Mouse (Mus musculus): ENCODE results near the gene Gmpr2.
A peak's percentile ranks its signal among the peaks of the same experiment; 100 is the strongest.

Gene Gmpr2

DNA sequence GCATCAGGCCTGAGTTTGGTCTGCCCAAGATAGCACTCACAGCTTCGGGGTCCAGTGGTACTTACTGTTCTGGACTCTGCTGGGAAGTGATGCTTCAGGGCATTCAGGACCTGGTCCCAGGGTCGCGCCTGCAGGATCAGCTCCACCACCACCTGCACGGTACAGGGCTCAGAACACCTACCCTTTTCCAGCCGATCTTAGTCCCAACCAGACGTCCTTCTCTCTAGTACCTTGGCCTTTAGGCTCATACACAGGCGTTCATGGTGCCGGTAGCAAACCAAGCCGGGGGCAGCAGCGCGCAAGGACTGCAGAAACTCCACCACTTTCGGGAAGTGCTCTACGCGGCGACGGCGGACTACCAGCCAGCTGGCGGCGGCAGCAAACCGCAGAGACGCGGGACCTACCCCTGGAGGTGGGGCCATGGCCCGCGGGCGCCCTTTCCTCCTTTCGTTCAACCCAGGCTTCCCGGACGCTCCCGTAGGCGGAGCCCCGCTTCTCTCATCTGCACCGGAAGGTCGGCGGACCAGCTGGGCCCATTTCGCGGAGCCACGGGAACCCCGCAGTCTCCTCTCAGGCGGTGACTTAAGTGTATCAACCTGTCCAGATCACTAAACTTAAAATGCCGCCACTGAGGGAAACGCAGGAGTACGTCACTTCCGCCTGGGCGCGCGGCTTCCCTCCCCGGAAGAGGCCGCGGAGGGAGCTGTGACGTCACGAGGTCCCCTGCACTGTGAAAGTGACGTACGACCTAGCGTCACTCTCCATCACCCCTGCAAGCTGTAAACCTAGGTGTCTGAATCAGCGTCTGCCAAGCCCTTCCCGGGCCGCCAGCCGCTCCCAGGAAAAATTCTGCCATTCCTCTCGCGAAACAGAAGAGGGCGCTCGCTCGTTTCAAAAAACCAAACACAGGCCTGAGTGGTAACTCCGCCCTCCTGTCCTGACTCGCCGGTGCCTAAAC is 9.7 kb downstream of the Gmpr2 start, which contains the start of gene Tinf2:
Gene Tinf2, minus strand, starts transcription at position 661 of the 958 bp plus-strand sequence.
- DNase-seq (ENCODE audit: low read depth), result peak; percentile 95

- DNase-seq (ENCODE audit: low read depth), result no peak
Observed at GRCm38 (mm10) chr14:55682118-55682493, 10.4 kb downstream of the Gmpr2 start.

GRCm38 (mm10) chr14:55689433-55689832 is 17.7 kb downstream of the Gmpr2 start:
- no peak for DNase-seq (ENCODE audit: low read depth)

GRCm38 (mm10) chr14:55697226-55697625 is 25.5 kb downstream of the Gmpr2 start:
- no peak for DNase-seq (ENCODE audit: low read depth)

GRCm38 (mm10) chr14:55701131-55701530 is 29.4 kb downstream of the Gmpr2 start:
- DNase-seq (ENCODE audit: low read depth), result no peak

DNA sequence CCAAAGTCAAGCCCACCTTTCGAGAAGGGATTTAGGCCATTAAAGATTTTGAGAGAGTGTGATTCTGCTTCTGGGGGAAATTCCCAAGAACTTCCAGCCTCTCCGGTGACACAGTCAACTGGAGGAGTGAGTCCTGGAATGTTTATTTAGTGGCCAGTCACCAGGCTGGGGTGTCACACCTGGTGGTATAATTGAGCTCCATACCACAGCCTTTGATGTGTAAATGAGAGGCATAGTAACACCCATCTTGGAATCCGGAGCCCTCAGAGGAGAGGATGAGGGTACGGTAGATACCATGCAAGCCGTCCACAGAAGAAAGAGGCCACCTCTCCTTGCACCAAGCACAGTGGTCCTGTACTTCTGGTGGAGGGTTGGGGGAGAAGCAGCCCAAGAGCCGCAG is 31.0 kb downstream of the Gmpr2 start:
- DNase-seq (ENCODE audit: low read depth), result no peak

DNA sequence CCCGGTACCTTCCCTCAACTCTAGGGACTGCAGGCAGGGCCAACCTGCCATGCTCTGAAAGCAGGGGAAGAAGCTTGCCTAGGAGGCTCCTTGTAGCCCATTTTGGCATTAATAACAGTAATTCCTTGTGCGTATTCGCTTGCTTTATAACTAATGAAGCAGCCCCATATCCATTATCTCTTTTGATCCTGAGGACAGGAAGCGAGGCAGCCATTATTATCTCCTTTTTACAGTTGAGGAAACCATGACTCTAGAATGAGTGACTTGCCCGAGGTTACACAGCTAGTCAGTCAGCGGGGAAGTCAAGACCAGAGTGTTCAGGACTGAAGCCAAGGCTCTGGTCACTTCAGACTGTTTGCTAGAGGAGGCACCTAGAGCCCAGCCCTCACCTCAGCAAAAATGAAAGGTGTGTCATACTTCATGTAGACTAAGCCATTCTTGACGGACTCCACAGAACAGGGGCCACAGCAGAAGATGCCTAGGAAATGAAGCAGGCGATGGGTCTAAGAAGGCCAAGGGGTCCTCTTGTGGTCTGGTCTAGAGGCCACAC is 34.4 kb downstream of the Gmpr2 start:
- DNase-seq (ENCODE audit: low read depth), result no peak

- no peak for DNase-seq (ENCODE audit: low read depth)
Observed at GRCm38 (mm10) chr14:55707397-55707796, 35.7 kb downstream of the Gmpr2 start.

- no peak for DNase-seq (ENCODE audit: low read depth)
Observed at GRCm38 (mm10) chr14:55709509-55709908, 37.8 kb downstream of the Gmpr2 start.

DNA sequence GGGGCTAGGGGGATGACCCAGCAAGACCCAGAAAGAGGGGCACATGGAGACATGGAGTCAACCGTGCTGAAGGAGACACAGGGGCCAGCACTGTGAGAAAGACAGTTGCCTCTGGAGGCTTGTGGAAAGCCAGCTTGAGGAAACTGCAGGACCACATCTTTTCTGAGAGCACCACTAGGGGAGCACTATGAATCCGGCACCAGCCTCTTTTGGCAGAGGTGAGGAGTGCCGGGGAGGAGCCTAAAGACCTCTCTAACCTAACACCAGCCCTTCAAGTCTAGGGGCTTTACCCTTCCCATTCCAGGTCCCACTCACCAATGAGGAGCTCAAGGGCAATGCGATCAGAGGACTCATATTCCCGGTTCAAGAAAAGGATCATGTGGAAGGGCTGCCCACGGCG is 40.0 kb downstream of the Gmpr2 start:
- no peak for DNase-seq (ENCODE audit: low read depth)

DNA sequence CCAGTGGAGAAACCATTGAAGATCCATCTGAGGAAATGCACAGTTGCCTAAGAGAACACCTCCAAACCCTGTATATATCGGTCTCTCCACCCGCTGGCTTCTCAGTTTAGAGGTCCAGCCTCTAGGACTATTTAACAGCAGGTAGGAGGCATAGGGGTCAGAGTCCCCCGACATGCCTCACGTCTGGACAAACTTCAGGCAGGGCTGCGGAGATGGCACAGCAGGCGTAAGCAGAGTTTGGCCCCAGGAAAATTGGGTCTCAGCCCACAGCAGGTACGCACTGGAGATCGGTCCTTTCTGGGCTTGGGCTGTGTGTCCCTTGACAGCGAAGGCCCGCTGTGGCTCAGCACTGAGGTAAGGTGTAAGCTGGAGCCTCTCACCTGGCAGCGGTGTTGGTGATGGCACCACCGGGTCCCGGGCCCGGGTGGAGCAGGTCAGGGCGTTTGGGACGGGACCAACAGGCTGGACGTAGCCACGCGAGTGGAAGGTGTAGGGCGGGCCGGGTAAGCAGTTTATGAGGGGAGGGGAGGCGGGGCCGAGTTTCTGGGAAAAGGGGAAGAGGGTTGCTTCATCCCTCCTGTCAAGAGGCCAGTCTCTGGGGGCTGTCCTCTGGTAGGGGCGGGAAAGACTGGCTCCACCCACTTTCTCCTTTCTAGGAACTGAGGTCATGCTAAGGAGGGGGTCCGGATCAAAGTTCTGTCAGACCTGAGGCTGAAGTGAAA is 41.4 kb downstream of the Gmpr2 start:
- no peak for DNase-seq (ENCODE audit: low read depth)

DNA sequence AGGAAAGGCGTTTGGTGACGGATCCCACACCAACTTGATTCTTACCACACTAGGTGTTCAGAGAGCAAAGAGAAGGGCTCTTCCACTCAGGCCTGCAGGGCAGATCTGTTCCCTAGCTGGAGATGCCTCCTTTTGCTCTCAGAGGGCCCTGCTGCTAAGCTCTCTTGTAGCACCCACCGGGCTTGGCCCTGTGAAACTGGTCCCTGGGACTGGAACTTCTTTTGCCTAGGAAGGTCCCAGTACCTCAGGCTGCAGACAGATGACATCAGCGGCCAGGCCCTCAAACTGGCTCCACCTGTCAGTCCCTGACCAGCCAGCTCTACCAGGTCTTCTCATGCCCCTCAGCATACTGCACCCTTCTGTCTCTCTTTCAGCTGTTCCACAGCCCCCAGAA is 42.0 kb downstream of the Gmpr2 start, which contains the start of gene Tgm1:
Gene Tgm1, minus strand, starts transcription at position 198 of the 394 bp plus-strand sequence.
- DNase-seq (ENCODE audit: low read depth), result no peak

GRCm38 (mm10) chr14:55714893-55715292 is 43.2 kb downstream of the Gmpr2 start:
- no peak for DNase-seq (ENCODE audit: low read depth)

DNA sequence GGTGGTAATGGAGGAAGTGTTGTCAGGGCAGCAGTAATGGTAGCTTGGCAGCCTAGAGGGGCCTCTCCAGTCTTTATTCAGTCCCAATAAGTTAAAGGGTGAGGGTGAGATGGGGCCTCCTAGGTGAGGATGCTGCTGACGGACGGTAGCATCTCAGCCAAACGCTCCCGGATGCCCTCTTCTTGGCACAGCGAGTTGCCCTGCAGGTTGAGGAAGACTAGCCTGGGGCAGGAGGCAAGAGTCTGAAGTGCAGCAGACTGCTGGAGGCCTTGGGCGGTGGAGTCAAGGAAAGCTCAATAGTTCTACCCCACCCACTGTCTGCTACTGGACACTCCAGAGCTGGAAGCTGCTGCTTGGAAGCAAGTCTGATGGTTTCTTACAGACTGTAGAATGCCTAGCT is 44.5 kb downstream of the Gmpr2 start:
- no peak for DNase-seq (ENCODE audit: low read depth)

DNA sequence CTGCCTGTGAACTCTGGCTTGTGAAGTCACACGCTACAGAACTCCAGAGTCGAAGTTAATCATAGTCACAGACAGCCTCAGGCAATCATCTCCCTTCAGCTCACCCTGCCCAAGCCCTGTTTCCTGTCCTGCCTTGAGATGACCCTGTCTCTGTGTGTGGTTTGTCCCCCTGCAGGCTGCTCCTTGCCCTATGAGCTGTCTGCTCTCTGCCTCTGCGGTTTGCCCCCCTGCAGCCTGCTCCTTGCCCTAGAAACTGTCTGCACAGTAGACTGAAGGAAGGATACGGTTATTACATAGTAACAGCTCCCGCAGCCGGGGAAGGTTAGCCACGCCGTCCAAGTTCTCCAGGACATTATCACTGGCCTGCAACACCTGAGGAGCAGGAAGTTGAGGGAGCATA is 45.1 kb downstream of the Gmpr2 start:
- DNase-seq (ENCODE audit: low read depth), result no peak

GRCm38 (mm10) chr14:55719737-55720136 is 48.0 kb downstream of the Gmpr2 start:
- no peak for DNase-seq (ENCODE audit: low read depth)

DNA sequence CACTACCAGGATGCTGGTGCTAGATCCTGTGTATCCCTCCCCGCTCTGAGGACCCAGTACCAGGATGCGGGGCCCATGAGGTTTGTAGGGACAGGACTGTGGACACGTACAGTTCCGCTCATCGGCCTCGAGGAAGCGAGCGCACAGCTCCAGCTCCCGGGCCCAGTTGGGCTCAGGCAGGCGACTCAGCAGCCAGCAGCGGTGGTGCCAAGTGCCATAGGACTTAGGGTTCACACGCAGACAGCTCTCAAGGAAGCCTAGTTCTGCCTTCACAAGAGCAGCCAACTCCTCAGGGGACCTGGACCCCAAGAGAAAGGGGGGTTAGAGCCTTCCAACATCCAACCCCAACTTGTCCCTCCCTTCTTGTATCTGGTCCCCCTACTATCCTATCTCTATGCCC is 48.9 kb downstream of the Gmpr2 start:
- DNase-seq (ENCODE audit: low read depth), result no peak

DNA sequence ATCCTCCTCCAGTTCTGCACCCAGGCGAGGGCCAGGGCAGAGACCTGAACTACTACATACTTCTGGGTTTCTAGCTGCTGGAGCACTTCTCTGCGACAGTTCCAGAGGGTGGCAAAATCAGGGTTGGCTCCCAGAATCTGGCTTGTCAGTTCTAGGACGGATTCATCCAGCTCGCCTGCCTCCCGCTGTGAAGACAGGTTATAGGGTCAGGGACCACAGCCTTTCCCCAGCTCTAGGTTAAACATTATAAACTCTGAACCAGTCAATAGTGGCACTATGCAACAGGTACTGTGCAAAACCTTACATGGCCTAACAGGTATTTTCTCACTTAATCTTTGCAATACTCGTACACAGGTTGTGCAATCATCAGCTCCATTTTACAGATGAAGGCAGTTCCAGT is 49.3 kb downstream of the Gmpr2 start:
- no peak for DNase-seq (ENCODE audit: low read depth)

- peak; percentile 92 for DNase-seq (ENCODE audit: low read depth)
Observed at GRCm38 (mm10) chr14:55721700-55722437, 50.1 kb downstream of the Gmpr2 start, which contains the start of gene Rabggta. Gene Rabggta, minus strand, starts transcription at chr14:55722263.

DNA sequence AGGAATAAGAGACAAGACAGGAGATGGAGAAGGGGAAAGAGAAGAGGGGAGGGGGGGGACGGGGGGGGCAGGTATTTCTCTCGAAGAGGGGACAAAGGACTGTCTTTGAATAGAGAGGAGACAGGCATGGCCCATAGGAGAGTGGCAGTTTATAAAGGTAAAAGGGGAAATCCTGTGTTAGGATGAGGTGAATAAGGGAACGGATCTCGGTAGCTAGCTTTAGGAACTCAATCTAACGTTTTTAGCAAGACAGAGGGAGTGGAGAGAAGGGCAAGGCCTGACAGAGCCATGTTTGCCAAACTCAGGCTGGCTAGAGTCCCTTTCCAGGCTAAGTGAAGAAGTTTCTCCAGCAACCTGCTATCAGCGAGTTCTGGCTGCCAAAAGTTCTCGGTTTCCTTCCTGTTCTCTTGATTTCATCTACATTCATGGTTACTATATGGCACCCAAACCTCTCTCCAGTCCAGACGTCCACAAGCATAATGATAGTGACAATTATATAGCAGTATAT is 50.8 kb downstream of the Gmpr2 start:
- no peak for DNase-seq (ENCODE audit: low read depth)

DNA sequence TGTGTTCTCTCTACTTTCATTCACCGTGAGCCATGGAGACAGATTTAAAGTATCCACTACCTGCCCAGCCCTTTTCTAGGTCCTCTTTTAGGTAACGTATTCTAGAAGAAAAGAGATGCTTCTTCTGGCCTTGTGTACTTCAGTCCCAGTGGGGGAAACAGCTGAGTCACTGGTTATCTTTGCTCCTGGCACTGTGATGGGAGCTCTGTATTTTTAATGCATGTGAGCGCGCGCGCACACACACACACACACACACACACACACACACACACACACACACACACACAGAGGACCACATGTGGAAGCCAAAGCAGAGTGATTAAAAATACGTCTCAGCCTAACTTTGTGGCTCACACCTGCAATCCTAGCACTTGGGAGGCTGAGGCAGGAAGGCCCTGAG is 51.7 kb downstream of the Gmpr2 start:
- DNase-seq (ENCODE audit: low read depth), result no peak

DNA sequence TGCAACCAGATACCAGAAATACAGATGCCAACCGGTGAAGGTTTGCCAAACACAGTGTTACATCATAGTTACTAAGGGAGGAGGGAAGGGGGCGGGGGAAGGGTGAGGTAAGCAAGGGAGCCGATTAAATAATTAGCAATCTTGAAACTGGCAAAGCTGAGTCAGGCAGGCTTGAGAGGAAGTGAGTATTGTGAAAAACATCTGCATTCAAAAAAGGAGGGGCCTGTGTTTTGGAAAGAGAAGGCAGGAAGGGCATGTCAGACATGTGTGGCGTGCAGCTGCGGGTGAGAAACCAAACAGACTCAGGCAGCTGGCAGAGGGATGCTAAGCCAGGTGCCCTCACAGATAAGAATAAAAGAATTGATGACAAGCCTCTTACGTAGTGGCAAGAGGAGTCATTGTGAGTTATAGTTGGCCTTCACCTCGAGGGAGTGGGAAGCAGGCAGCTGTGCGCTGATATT is 52.7 kb downstream of the Gmpr2 start:
- no peak for DNase-seq (ENCODE audit: low read depth)

Data from c-Kit-positive CD71-positive TER-119-negative erythroid progenitor cells, embryonic 14.5 days (primary cell).